In the genomic region with DNA sequence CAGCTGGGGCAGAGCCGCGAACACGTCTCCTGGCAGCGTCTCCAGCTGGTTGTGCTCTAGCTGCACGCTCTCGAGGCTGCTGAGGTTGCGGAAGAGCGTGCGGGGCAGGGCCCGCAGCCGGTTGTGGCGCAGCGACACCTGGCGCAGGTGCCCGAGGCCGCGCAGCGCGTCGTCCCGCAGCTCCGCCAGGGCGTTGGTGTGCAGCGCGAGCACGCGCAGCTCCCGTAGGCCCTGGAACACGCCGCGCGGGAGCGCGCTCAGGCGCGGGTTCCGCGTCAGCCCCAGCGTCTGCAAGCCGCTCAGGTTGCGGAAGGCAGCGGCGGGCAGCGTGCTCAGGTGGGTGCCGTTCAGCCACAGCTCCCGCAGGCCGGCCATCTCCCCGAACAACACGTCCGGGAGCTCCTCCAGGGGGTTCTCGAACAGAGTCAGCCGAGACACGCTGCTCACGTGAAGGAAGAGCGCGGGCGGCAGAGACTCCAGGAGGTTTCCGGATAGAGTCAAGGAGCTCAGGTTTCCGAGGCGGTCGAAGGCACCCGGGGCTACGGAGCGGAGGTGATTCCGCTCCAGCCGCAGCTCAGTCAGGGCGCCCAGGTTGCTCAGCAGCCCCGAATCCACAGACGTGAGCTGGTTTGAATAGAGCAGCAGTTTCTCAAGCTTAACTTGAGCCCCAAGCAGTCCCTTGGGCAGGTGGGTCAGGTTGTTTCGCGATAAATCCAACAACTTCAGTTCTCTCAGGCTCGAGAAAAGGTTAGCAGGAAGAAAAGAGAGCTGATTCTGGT, we compare ENCODE assay signal across 8 mouse cellular contexts. TPM values are rescaled to one million over a fixed set of nuclear protein-coding genes. Genes with fewer than 3 reads are reported as not detected.
DNase-seq lines count a peak whose midpoint lies in the region; ATAC-seq and TF ChIP-seq lines count a peak whose summit lies in the region.

No protein-coding gene starts in this region.

- peak; percentile 24 to 31; a peak in 2 of 4 replicates for ATAC-seq in hematopoietic stem cell, adult 5-6 weeks (replicated peaks in 1 of 2; ENCODE audit: insufficient read depth in 1 of 2, low FRiP score in 2 of 2, low TSS enrichment in 1 of 2, low read depth in 1 of 2, poor library complexity in 2 of 2, severe bottlenecking in 2 of 2)
- ATAC-seq in lung, embryonic 14.5 days (ENCODE audit: insufficient read depth), result peak; percentile 29; the same call in 1 of the 2 replicates
- ATAC-seq in neural tube, embryonic 15.5 days (ENCODE audit: low FRiP score), result peak; percentile 83

- H3K9me3 ChIP-seq in E14TG2a.4 (ENCODE audit: low read length), result no peaks in the 10 kb centered on the region
- no peaks in the 10 kb centered on the region for H3K9me3 ChIP-seq in lung, embryonic 14.5 days (ENCODE audit: low read depth, low read length)
- H3K9me3 ChIP-seq in neural tube, embryonic 15.5 days (replicated peaks), result no peaks in the 10 kb centered on the region

- peak overlapping the region; percentile 99 for H3K4me2 ChIP-seq in lung, embryonic 14.5 days
- H3K4me2 ChIP-seq in neural tube, embryonic 15.5 days, result peak overlapping the region; percentile 96

- DNase-seq in layer of hippocampus, adult 9-11 months, result peak; percentile 54
- peak; percentile 70 for DNase-seq in lung, embryonic 14.5 days
- peak; percentile 53 for DNase-seq in thymus, postnatal 14 days

- H3K27ac ChIP-seq in bone marrow macrophage, adult 2 months (ENCODE audit: insufficient read depth, low read depth, low read length), result no peak overlapping the region
- H3K27ac ChIP-seq in embryonic fibroblast, embryonic 13.5 days (ENCODE audit: insufficient read depth, low read length), result no peak overlapping the region
- H3K27ac ChIP-seq in lung, embryonic 14.5 days (ENCODE audit: low read depth), result no peak overlapping the region
- no peak overlapping the region for H3K27ac ChIP-seq in neural tube, embryonic 15.5 days (replicated peaks)

- H3K4me1 ChIP-seq in E14TG2a.4 (replicated peaks; ENCODE audit: low read depth, low read length), result peaks cover 23% of the 10 kb centered on the region
- peaks cover 3% of the 10 kb centered on the region; the same call in 1 of the 2 replicates for H3K4me1 ChIP-seq in bone marrow macrophage, adult 2 months (ENCODE audit: control insufficient read depth, insufficient read depth, low read length)
- H3K4me1 ChIP-seq in embryonic fibroblast, embryonic 13.5 days (ENCODE audit: control insufficient read depth, insufficient read depth, low read length), result no peaks in the 10 kb centered on the region
- H3K4me1 ChIP-seq in lung, embryonic 14.5 days (ENCODE audit: insufficient read depth), result no peaks in the 10 kb centered on the region; the same call in 1 of the 2 replicates
- H3K4me1 ChIP-seq in neural tube, embryonic 15.5 days, result peaks cover 23% of the 10 kb centered on the region

- WGBS in lung, embryonic 14.5 days, result 1% methylated on average over 72 of the region's 72 CpGs
- WGBS in neural tube, embryonic 15.5 days, result under 1% methylated on average over 72 of the region's 72 CpGs

- TF ChIP-seq CTCF in E14TG2a.4 (conservative IDR thresholded peaks at IDR 0.05; ENCODE audit: low read length), result no peak
- no peak for TF ChIP-seq CTCF in bone marrow macrophage, adult 2 months (IDR thresholded peaks at IDR 0.05; ENCODE audit: low read depth, low read length)
- no peak for TF ChIP-seq CTCF in embryonic fibroblast, embryonic 13.5 days (IDR thresholded peaks at IDR 0.05; ENCODE audit: borderline replicate concordance, insufficient read depth, low read length)
- TF ChIP-seq CTCF in lung, embryonic 14.5 days (IDR thresholded peaks at IDR 0.05; ENCODE audit: low read depth), result 0 out of 2 replicates have a peak, but pooled peaks have one; percentile 4

- peaks cover 68% of the 10 kb centered on the region for H3K27me3 ChIP-seq in E14TG2a.4 (ENCODE audit: insufficient read depth, low read length)
- peaks cover 51% of the 10 kb centered on the region for H3K27me3 ChIP-seq in lung, embryonic 14.5 days (ENCODE audit: insufficient read depth, low read length)
- peaks cover 50% of the 10 kb centered on the region for H3K27me3 ChIP-seq in neural tube, embryonic 15.5 days (replicated peaks)

- H3K9ac ChIP-seq in lung, embryonic 14.5 days, result peak overlapping the region; percentile 48
- peak overlapping the region; percentile 59 for H3K9ac ChIP-seq in neural tube, embryonic 15.5 days (replicated peaks)

- TF ChIP-seq POLR2A in bone marrow macrophage, adult 2 months (IDR thresholded peaks at IDR 0.05; ENCODE audit: borderline replicate concordance, low read depth, low read length), result no peak
- TF ChIP-seq POLR2A in embryonic fibroblast, embryonic 13.5 days (IDR thresholded peaks at IDR 0.05; ENCODE audit: low read depth, low read length), result no peak

- H3K36me3 ChIP-seq in E14TG2a.4 (ENCODE audit: insufficient read depth, low read length), result peaks cover 10% of the 10 kb centered on the region; the same call in 1 of the 2 replicates
- H3K36me3 ChIP-seq in lung, embryonic 14.5 days (ENCODE audit: insufficient read depth), result 0 out of 2 replicates have a peak, but pooled peaks cover 4% of the 10 kb centered on the region
- H3K36me3 ChIP-seq in neural tube, embryonic 15.5 days, result no peaks in the 10 kb centered on the region

- peak overlapping the region; percentile 80 for H3K4me3 ChIP-seq in E14TG2a.4 (replicated peaks; ENCODE audit: low read length)
- peak overlapping the region; percentile 66 for H3K4me3 ChIP-seq in bone marrow macrophage, adult 2 months (ENCODE audit: insufficient read depth, low read length)
- H3K4me3 ChIP-seq in embryonic fibroblast, embryonic 13.5 days (ENCODE audit: insufficient read depth, low read length), result peak overlapping the region; percentile 24
- peak overlapping the region; percentile 56 for H3K4me3 ChIP-seq in lung, embryonic 14.5 days (ENCODE audit: low read depth, low read length)
- peak overlapping the region; percentile 59 for H3K4me3 ChIP-seq in neural tube, embryonic 15.5 days (replicated peaks)

RNA-seq across cellular contexts. Expression of gene Gp5, which starts 1.8 kb away (rescaled TPM):
- not detected in 2 replicates for polyA plus RNA-seq in bone marrow macrophage, adult 2 months (2012; ENCODE audit: insufficient read depth, insufficient read length, missing spikeins)
- 0.54 TPM in 1 of 2 replicates, not detected in the other for polyA plus RNA-seq in embryonic fibroblast, embryonic 13.5 days (2011; ENCODE audit: insufficient read length, low read depth, missing spikeins)
- total RNA-seq in hematopoietic stem cell, adult 5-6 weeks (2017), result 3.4 and 4.8 TPM in 2 replicates
- polyA plus RNA-seq in lung, embryonic 14.5 days (2014; fragmentation: Nextera tagmentation; extraction: Ambion mirVana), result 2.4 and 3.1 TPM in 2 replicates
- polyA plus RNA-seq in neural tube, embryonic 15.5 days (2015; fragmentation: Nextera tagmentation; extraction: Ambion mirVana), result 0.52 and 1.2 TPM in 2 replicates

RNA-seq across cellular contexts. Expression of gene Lrrc15, which starts 25.7 kb away (rescaled TPM):
- not detected in 2 replicates for polyA plus RNA-seq in bone marrow macrophage, adult 2 months (2012; ENCODE audit: insufficient read depth, insufficient read length, missing spikeins)
- polyA plus RNA-seq in embryonic fibroblast, embryonic 13.5 days (2011; ENCODE audit: insufficient read length, low read depth, missing spikeins), result 96.3 and 98.3 TPM in 2 replicates
- not detected in 2 replicates for total RNA-seq in hematopoietic stem cell, adult 5-6 weeks (2017)
- polyA plus RNA-seq in lung, embryonic 14.5 days (2014; fragmentation: Nextera tagmentation; extraction: Ambion mirVana), result 0.54 and 0.79 TPM in 2 replicates
- 0.37 and 0.43 TPM in 2 replicates for polyA plus RNA-seq in neural tube, embryonic 15.5 days (2015; fragmentation: Nextera tagmentation; extraction: Ambion mirVana)

RNA-seq across cellular contexts. Expression of gene Cpn2, which starts 41.5 kb away (rescaled TPM):
- not detected in 2 replicates for polyA plus RNA-seq in bone marrow macrophage, adult 2 months (2012; ENCODE audit: insufficient read depth, insufficient read length, missing spikeins)
- 0.43 and 0.67 TPM in 2 replicates for polyA plus RNA-seq in embryonic fibroblast, embryonic 13.5 days (2011; ENCODE audit: insufficient read length, low read depth, missing spikeins)
- total RNA-seq in hematopoietic stem cell, adult 5-6 weeks (2017), result not detected in 2 replicates
- polyA plus RNA-seq in lung, embryonic 14.5 days (2014; fragmentation: Nextera tagmentation; extraction: Ambion mirVana), result not detected in 2 replicates
- not detected in 2 replicates for polyA plus RNA-seq in neural tube, embryonic 15.5 days (2015; fragmentation: Nextera tagmentation; extraction: Ambion mirVana)

Comparison
In these comparisons a context has a peak if more than half of its experiments do, and no peak if none do; other contexts are left out.
1. H3K4me3 ChIP-seq: peak in every context shown above with its lines; median percentile 80 in E14TG2a.4; 66 in bone marrow macrophage, adult 2 months; 59 in neural tube, embryonic 15.5 days; 56 in lung, embryonic 14.5 days; 24 in embryonic fibroblast, embryonic 13.5 days.
2. ATAC-seq: peak in every context shown above with its lines; median percentile 83 in neural tube, embryonic 15.5 days; 29 in lung, embryonic 14.5 days; 28 in hematopoietic stem cell, adult 5-6 weeks.
3. RNA of gene Lrrc15, which starts 25.7 kb away (polyA plus RNA-seq): 96.3 to 98.3 TPM in embryonic fibroblast, embryonic 13.5 days; 0.54 to 0.79 TPM in lung, embryonic 14.5 days, 0.37 to 0.43 TPM in neural tube, embryonic 15.5 days and not detected in bone marrow macrophage, adult 2 months; every median in the first group is over 10 times any median in the second.
4. Peak in every context shown above with its lines, with median percentiles within 50 percentile points of each other: DNase-seq.